Mouse (Mus musculus): ENCODE data around the gene Chrne. TPM values are rescaled to one million over a fixed set of nuclear protein-coding genes. Genes with fewer than 3 reads are reported as not detected.
A peak's percentile ranks its signal among the peaks of the same experiment; 100 is the strongest.

The Chrne gene
- polyA plus RNA-seq, 1 experiment from 2014 or later: 0.25 TPM

GRCm38 (mm10) chr11:70596094-70596493 is 22.9 kb downstream of the Chrne start:
- 63% methylated on average over 4 of the region's 4 CpGs for WGBS
- no peak for TF ChIP-seq CTCF (IDR thresholded peaks at IDR 0.05; ENCODE audit: low read depth)
- no peak for ATAC-seq (replicated peaks; ENCODE audit: low FRiP score, low read depth)
- peak overlapping the region; percentile 19; the same call in 1 of the 2 replicates for H3K27ac ChIP-seq
- H3K4me1 ChIP-seq (replicated peaks; ENCODE audit: insufficient read depth, low read length): no peaks in the 10 kb centered on the region
- H3K27me3 ChIP-seq (ENCODE audit: insufficient read depth, low read length): no peaks in the 10 kb centered on the region
- no peak overlapping the region for H3K9ac ChIP-seq (ENCODE audit: low read depth, low read length)
- DNase-seq (ENCODE audit: low spot score): no peak
- 0 out of 2 replicates have a peak, but pooled peaks cover 22% of the 10 kb centered on the region for H3K36me3 ChIP-seq (ENCODE audit: insufficient read depth, low read length)
- no peaks in the 10 kb centered on the region for H3K9me3 ChIP-seq (replicated peaks; ENCODE audit: low read length)
- no peak overlapping the region for H3K4me3 ChIP-seq (replicated peaks; ENCODE audit: low read depth, low read length)
- no peak overlapping the region for H3K4me2 ChIP-seq (ENCODE audit: low read length)

GRCm38 (mm10) chr11:70595638-70596037 is 23.4 kb downstream of the Chrne start:
- H3K27me3 ChIP-seq (ENCODE audit: insufficient read depth, low read length): no peaks in the 10 kb centered on the region
- peak overlapping the region; percentile 19; the same call in 1 of the 2 replicates for H3K27ac ChIP-seq
- no peak for DNase-seq (ENCODE audit: low spot score)
- no peak overlapping the region for H3K4me2 ChIP-seq (ENCODE audit: low read length)
- 0 out of 2 replicates have a peak, but pooled peaks cover 22% of the 10 kb centered on the region for H3K36me3 ChIP-seq (ENCODE audit: insufficient read depth, low read length)
- TF ChIP-seq CTCF (IDR thresholded peaks at IDR 0.05; ENCODE audit: low read depth): no peak
- no peaks in the 10 kb centered on the region for H3K4me1 ChIP-seq (replicated peaks; ENCODE audit: insufficient read depth, low read length)
- H3K9ac ChIP-seq (ENCODE audit: low read depth, low read length): 0 out of 2 replicates have a peak overlapping the region, but pooled peaks have one; percentile 25
- 66% methylated on average over 2 of the region's 2 CpGs for WGBS
- ATAC-seq (replicated peaks; ENCODE audit: low FRiP score, low read depth): no peak
- H3K9me3 ChIP-seq (replicated peaks; ENCODE audit: low read length): no peaks in the 10 kb centered on the region
- H3K4me3 ChIP-seq (replicated peaks; ENCODE audit: low read depth, low read length): no peak overlapping the region

- WGBS: 64% methylated on average over 15 of the region's 15 CpGs
- H3K36me3 ChIP-seq (ENCODE audit: insufficient read depth, low read length): 0 out of 2 replicates have a peak, but pooled peaks cover 21% of the 10 kb centered on the region
- DNase-seq (ENCODE audit: low spot score) (no peak), ATAC-seq (replicated peaks; ENCODE audit: low FRiP score, low read depth) (no peak)
- H3K4me1 ChIP-seq (replicated peaks; ENCODE audit: insufficient read depth, low read length): no peaks in the 10 kb centered on the region
- no peak overlapping the region for H3K9ac ChIP-seq (ENCODE audit: low read depth, low read length)
- no peaks in the 10 kb centered on the region for H3K9me3 ChIP-seq (replicated peaks; ENCODE audit: low read length)
- no peak overlapping the region for H3K4me3 ChIP-seq (replicated peaks; ENCODE audit: low read depth, low read length)
- no peaks in the 10 kb centered on the region for H3K27me3 ChIP-seq (ENCODE audit: insufficient read depth, low read length)
- no peak for TF ChIP-seq CTCF (IDR thresholded peaks at IDR 0.05; ENCODE audit: low read depth)
- H3K4me2 ChIP-seq (ENCODE audit: low read length): no peak overlapping the region
- no peak overlapping the region; the same call in 1 of the 2 replicates for H3K27ac ChIP-seq
Measured at GRCm38 (mm10) chr11:70594253-70594989, 24.6 kb downstream of the Chrne start.

- TF ChIP-seq CTCF (IDR thresholded peaks at IDR 0.05; ENCODE audit: low read depth): no peak
Measured at GRCm38 (mm10) chr11:70591733-70592132, 27.3 kb downstream of the Chrne start.

GRCm38 (mm10) chr11:70586954-70587353 is 32.1 kb downstream of the Chrne start:
- H3K4me3 ChIP-seq (replicated peaks; ENCODE audit: low read depth, low read length): no peak overlapping the region
- WGBS: 69% methylated on average over 5 of the region's 5 CpGs
- no peak overlapping the region for H3K4me2 ChIP-seq (ENCODE audit: low read length)
- DNase-seq (ENCODE audit: low spot score): no peak
- no peak for ATAC-seq (replicated peaks; ENCODE audit: low FRiP score, low read depth)
- no peaks in the 10 kb centered on the region for H3K27me3 ChIP-seq (ENCODE audit: insufficient read depth, low read length)
- no peak for TF ChIP-seq CTCF (IDR thresholded peaks at IDR 0.05; ENCODE audit: low read depth)
- no peaks in the 10 kb centered on the region for H3K9me3 ChIP-seq (replicated peaks; ENCODE audit: low read length)
- peaks cover 30% of the 10 kb centered on the region for H3K4me1 ChIP-seq (replicated peaks; ENCODE audit: insufficient read depth, low read length)
- no peaks in the 10 kb centered on the region for H3K36me3 ChIP-seq (ENCODE audit: insufficient read depth, low read length)
- H3K9ac ChIP-seq (ENCODE audit: low read depth, low read length): no peak overlapping the region
- no peak overlapping the region for H3K27ac ChIP-seq

More at GRCm38 (mm10) chr11:70591733-70592132, 27.3 kb downstream of the Chrne start:
- H3K9ac ChIP-seq (ENCODE audit: low read depth, low read length): no peak overlapping the region
- no peaks in the 10 kb centered on the region for H3K36me3 ChIP-seq (ENCODE audit: insufficient read depth, low read length)
- H3K4me2 ChIP-seq (ENCODE audit: low read length): no peak overlapping the region
- 75% methylated on average over 1 of the region's 1 CpGs for WGBS
- no peaks in the 10 kb centered on the region for H3K9me3 ChIP-seq (replicated peaks; ENCODE audit: low read length)
- no peak overlapping the region for H3K4me3 ChIP-seq (replicated peaks; ENCODE audit: low read depth, low read length)
- ATAC-seq (replicated peaks; ENCODE audit: low FRiP score, low read depth) (no peak), DNase-seq (ENCODE audit: low spot score) (no peak)
- no peaks in the 10 kb centered on the region for H3K27me3 ChIP-seq (ENCODE audit: insufficient read depth, low read length)
- no peak overlapping the region for H3K27ac ChIP-seq
- no peaks in the 10 kb centered on the region for H3K4me1 ChIP-seq (replicated peaks; ENCODE audit: insufficient read depth, low read length)

GRCm38 (mm10) chr11:70586261-70586660 is 32.8 kb downstream of the Chrne start:
- WGBS: 86% methylated on average over 3 of the region's 3 CpGs
- H3K27me3 ChIP-seq (ENCODE audit: insufficient read depth, low read length): no peaks in the 10 kb centered on the region
- H3K9me3 ChIP-seq (replicated peaks; ENCODE audit: low read length): no peaks in the 10 kb centered on the region
- DNase-seq (ENCODE audit: low spot score): no peak
- no peaks in the 10 kb centered on the region for H3K36me3 ChIP-seq (ENCODE audit: insufficient read depth, low read length)
- TF ChIP-seq CTCF (IDR thresholded peaks at IDR 0.05; ENCODE audit: low read depth): no peak
- no peak for ATAC-seq (replicated peaks; ENCODE audit: low FRiP score, low read depth)
- H3K27ac ChIP-seq: no peak overlapping the region
- H3K4me2 ChIP-seq (ENCODE audit: low read length): no peak overlapping the region
- H3K9ac ChIP-seq (ENCODE audit: low read depth, low read length): no peak overlapping the region
- peaks cover 30% of the 10 kb centered on the region for H3K4me1 ChIP-seq (replicated peaks; ENCODE audit: insufficient read depth, low read length)
- H3K4me3 ChIP-seq (replicated peaks; ENCODE audit: low read depth, low read length): no peak overlapping the region
